Mouse (Mus musculus) CD8-positive naive resting alpha-beta T cell, adult 2 months (primary cell): ENCODE data around the gene Nefh.

Experiments used
- DNase-seq, 2 experiments: peaks; one replicate each; pipeline ENCODE4 v3.0.0; 2022; ENCODE audit warnings: low read depth in 2 of 2, low spot score in 2 of 2

The Nefh gene

GRCm38 (mm10) chr11:4947813-4948174 is at the start of gene Nefh:
TSS of gene Nefh (minus strand) at chr11:4948064.
- DNase-seq, result no peak

DNA sequence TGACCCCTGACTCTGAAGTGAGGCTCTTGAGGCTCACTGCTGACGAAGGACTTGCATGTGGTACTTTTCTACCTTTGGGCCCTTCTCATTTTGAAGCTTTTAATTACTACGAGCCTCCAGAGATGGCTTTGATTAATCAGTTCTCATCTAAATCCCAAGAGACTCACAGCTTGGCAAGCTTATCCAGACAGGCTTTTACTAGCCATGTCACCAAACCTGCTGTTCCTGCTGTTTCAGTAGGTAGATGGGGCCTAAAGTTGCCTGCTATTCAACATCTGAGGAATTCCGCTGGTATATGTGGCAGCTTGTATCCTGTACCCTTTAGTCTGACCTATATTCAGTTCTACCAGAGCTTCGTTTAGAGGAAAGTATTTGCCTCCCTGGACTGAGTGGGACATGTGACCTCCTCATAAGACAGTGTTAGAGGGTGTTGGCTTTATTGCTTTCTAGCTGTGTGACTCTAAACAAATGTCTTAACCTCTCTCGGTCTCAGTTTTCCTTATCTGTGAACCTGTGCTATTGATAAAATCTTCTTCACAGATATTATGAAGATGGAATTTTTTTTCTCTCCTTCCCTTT is 48.8 kb upstream of the Nefh start:
- DNase-seq, result no peak

DNA sequence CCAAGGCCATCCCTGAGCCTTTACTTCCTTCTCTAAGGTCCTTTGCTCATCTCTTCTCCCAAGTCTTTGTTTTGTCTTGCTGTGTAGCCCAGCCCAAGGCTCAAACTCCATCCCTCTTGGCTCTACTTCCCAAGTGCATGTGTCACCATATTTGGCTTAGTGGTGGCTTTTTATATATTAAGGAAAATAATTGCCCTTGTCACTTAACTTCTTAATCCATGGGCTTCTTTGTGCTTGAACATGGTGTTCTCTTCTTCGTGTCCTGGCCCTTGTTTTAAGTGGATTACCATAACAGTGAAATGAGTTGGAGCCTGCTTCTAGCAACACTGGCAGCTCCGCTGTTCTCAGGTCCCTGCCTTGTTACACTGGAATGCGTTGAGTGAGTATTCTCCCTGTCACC is 47.8 kb upstream of the Nefh start:
- DNase-seq, result no peak

DNA sequence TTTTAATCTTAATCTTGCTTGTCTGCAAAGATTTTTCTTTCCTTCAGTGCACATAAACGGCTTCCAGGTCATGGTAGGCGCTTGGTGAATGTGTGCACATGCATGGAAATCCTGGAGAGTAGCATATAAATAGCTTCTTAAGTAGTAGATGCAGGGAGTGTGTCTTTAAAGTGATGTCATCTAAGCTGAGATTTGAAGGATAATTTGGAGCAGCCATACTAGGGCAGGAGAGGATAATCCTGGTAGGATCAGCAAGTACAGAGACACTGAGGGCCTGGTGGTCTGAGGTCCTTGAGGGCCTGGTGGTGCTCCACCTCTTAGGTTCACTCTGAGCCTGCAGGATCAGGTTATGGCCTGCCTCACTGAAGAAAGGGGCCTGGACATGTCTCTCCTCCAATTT is 44.6 kb upstream of the Nefh start:
- no peak for DNase-seq

DNA sequence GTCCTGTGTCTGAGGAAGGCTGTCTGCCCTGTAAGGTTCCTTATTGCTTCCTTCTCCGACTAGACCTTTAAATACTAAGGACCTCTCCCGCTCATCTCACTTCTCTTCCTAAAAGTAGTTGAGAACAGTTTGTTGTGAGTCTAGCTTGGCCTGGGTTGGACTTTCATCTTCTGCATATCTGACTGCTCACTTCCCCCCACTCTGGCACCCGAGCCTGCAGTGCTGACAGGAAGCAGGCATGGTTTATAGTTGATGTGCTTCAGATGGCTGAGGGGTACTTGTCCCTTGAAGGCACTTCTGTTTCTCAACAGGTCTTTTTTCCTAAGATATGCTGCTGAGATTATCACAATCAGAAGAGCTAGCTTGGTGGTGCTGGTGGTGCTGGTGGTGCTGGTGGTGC is 41.3 kb upstream of the Nefh start:
- DNase-seq, result peak in 1 of 2 experiments; percentile 25

DNA sequence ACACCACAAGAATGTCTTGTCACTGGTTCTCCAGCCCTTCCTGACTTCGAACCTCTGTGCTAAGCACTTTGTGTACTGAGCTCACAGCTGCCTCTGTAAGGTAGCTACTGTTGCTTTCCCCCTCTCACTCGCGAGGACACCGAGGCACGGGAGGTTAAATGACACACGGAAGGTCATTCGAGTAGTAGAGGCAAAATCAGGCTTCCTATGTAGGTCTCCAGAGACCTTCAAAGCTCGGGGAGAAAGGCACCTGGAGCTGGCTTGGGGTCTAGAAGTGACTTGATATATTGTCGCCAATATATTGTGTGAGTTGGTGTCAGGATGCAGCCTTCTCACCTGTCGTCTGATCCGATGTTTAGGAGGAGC is 39.6 kb upstream of the Nefh start:
- DNase-seq, result peak in 1 of 2 experiments; percentile 10

DNA sequence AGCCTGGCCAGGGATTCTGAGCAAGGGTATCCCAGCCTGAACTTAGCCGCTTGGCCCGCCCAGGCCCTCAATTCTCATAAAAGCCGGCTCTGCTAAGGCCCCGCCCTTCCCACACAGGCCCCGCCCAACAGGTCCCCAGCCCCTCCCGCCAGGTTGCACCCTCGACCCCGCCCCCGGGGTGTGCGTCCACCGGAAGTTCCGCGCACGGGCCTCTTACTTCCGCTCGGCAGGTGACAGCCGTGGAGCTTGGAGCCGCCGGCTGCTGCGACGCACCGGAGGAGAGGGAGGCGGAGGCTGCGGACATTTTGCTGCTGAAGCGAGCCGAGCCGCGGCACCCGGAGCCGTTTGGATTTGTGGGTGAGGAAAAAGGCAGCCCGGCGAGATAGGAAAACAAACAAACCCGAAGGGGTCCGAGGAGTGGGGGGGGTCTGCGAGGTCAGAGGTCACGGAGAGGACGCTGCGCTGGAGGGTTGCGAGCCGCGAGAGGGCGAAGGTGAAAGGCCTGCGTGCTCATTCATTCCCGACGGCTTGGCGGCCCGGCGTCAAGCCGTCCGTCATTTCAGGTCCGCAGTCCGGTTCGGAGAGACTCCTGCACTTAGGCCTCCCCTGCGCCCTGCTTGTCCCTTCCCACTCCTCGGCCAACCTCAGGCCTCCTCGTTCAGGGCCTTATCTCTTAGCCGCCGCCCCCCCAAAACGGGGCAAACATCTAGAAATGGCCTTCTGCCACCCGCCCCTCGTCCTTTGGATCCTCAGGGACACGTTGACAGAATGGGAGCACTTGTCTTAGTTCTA is 39.0 kb upstream of the Nefh start, which contains the start of gene Ap1b1:
Gene Ap1b1, plus strand, starts transcription at position 130 of the 792 bp plus-strand sequence.
- DNase-seq, result peak; percentile 94 to 95

DNA sequence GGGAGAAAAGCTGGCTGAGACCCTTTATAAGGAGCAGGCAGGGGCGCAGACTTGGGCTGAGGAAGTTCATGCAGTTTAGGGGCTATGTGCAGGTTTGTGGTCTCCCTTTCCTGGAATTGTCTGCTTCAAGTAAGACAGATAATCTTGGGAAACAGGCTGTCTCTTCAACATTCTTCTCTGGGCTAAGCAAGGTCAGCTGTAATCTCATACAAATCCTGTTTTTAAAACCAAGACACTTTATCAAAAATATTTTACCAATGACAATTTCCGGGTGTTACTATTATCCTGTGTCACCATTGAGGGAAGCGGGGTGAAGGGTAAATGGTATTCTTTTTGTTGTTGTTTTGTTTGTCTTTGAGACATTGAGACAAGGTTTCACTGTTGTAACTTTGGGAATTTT is 36.9 kb upstream of the Nefh start:
- DNase-seq, result no peak

DNA sequence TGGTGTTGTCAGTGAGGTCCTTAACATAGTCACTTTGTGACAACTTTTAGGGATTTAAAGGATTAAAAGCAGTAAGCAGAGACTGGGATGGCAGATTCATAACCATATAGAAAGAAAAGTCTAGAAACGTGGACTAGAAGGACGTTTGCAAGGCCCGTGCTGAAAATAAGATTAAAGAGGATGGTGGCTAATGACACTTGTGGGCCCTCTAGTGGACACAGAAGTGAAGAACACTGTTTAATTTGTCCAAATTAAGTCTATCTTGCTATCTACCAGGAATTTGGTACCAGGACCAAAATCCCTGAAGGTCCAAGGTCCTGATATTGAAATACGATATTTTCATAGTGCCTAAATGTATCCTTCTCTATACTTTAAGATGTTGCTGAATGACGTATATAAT is 36.4 kb upstream of the Nefh start:
- peak in 1 of 2 experiments; percentile 36 for DNase-seq

GRCm38 (mm10) chr11:4983538-4983937 is 35.7 kb upstream of the Nefh start:
- DNase-seq, result no peak

GRCm38 (mm10) chr11:4983010-4983409 is 35.1 kb upstream of the Nefh start:
- no peak for DNase-seq

DNA sequence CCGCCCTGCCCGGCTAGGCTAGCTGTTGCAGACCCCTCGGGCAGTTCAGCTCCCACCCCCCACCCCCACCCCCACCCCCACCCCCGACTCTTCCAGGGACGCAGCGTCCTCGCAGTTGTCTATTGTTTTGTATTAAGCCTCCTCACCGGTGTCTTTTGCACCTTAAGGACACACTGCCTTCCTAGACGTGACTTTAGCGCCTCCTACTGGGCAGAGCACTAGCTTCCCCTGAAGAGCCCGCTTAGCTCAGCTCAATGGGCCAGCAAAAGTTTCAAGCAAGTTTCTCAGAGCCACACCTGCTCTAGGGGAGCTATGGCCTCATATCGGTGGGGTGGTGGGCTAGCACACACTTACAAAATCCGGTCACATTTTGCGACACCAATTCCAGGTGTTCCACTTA is 27.8 kb upstream of the Nefh start:
- DNase-seq, result peak; percentile 70 to 74

DNA sequence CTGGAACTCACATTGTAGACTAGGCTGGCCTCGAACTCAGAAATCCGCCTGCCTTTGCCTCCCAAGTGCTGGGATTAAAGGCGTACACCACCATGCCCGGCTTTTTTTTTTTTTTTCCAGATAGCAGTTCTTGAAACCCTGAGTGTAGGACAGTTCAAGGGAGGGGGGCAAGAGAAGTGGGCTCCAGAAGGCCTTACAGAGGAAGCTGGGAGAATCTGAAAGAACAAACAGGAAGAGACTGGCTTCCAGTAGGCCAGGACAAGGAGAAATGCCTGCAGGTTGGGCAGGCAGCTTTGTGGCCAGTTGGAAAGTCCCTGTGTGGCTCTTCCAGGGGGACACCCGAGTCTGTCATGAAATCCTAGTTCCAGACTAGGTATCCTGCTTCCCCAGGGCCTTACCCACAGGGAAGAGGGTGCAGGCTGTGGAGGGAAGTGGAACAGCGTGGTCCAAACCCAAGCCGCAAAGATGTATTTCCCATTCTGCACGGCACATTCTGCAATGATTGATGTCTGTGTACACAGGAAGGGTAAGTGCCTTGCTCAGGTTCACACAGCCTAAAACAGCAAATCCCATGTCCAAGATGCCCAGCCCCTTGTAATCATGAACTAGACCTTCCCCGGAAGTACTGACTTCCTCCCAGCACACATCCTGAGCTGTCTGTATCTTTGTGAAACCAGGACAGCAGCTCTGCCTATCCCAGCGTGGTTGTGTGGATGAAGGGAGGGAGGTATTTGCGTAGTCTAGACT is 26.7 kb upstream of the Nefh start:
- no peak for DNase-seq

- DNase-seq, result no peak
Observed at GRCm38 (mm10) chr11:4973871-4974256, 26.0 kb upstream of the Nefh start.

GRCm38 (mm10) chr11:4972967-4973870 is 25.4 kb upstream of the Nefh start:
- peak; percentile 20 to 52 for DNase-seq

DNA sequence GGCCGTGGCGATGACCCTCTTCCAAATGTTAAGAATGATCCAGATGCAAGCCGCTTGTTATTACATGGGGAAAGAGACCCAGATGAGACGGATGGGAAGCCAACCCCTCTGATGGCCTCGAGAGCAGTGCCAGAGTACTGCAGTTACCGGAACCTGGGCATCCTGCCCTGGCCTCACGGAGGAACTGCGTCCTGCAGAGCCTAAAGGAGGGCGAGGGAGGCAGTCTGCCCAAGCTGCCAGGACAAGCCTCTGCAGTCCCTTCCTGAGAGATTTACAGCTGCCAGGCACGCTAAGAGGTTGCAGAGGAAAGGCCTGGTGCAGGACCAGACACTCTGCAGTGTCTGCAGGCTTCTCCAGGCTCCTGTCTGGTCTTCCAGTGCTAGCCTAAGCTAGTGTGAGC is 20.5 kb upstream of the Nefh start:
- no peak for DNase-seq

GRCm38 (mm10) chr11:4967549-4967948 is 19.7 kb upstream of the Nefh start:
- DNase-seq, result no peak

DNA sequence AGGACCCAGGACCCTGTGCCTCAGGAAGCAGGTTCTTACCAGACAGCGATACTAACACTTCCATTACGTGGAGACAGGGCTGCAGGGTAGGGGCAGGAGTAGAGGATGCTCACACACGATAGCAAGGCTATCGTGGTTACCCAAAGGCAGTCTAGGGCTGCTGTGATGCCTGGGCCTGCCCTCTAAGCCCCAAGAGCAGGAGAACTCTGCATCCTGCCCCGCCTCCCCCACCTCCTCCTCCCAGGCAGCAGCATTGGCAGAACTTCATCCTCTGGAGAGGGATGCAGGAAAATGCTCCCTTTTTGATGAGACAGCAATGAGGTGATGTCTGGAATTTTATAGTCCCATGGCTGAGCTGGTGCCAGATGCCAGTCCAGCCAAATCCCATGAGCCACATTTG is 19.0 kb upstream of the Nefh start:
- DNase-seq, result no peak

GRCm38 (mm10) chr11:4966325-4966724 is 18.5 kb upstream of the Nefh start:
- no peak for DNase-seq

GRCm38 (mm10) chr11:4963099-4963808 is 15.4 kb upstream of the Nefh start:
- no peak for DNase-seq

- no peak for DNase-seq
Observed at GRCm38 (mm10) chr11:4953918-4954317, 6.1 kb upstream of the Nefh start.
